Mouse (Mus musculus) stomach, postnatal 0 days (tissue): ENCODE measurements around the gene Git1. TPM values are rescaled to one million over a fixed set of nuclear protein-coding genes. Genes with fewer than 3 reads are reported as not detected.
A peak's percentile ranks its signal among the peaks of the same experiment; 100 is the strongest.

ENCODE experiments used
- ATAC-seq: fragments of 200-750 bp; cut with Nextera tagmentation; 2 replicates; pipeline ENCODE4 v1.8.0; 2017; ENCODE audit not compliant: low FRiP score, low TSS enrichment
- DNase-seq: peaks from one replicate; pipeline ENCODE4 v3.0.0-alpha.2; 2016; ENCODE audit warnings: low spot score
- H3K27ac ChIP-seq: fragments of 300-500 bp; sonication (generic); replicated peaks from 2 replicates; pipeline ENCODE4 v1.5.1; 2014; ENCODE audit warnings: mild to moderate bottlenecking, control low read depth
- H3K27me3 ChIP-seq: fragments of 300-500 bp; sonication (generic); 2 replicates; pipeline ENCODE4 v1.6.1; 2014; ENCODE audit warnings: low read length; ENCODE audit not compliant: control insufficient read depth, insufficient read depth
- H3K36me3 ChIP-seq: fragments of 300-500 bp; sonication (generic); 2 replicates; pipeline ENCODE4 v1.6.1; 2014; ENCODE audit warnings: low read length, mixed read lengths; ENCODE audit not compliant: control insufficient read depth, insufficient read depth
- H3K4me1 ChIP-seq: fragments of 300-500 bp; sonication (generic); replicated peaks from 2 replicates; pipeline ENCODE4 v1.6.1; 2014; ENCODE audit warnings: antibody characterized with exemption; ENCODE audit not compliant: control insufficient read depth, insufficient read depth
- H3K4me2 ChIP-seq: fragments of 300-500 bp; sonication (generic); replicated peaks from 2 replicates; pipeline ENCODE4 v1.6.1; 2014; ENCODE audit warnings: low read depth, mild to moderate bottlenecking, control low read depth, moderate library complexity
- H3K4me3 ChIP-seq: fragments of 300-500 bp; sonication (generic); 2 replicates; pipeline ENCODE4 v1.5.1; 2014; ENCODE audit warnings: low read depth, low read length, control low read depth
- H3K9ac ChIP-seq: fragments of 300-500 bp; sonication (generic); 2 replicates; pipeline ENCODE4 v1.6.1; 2014; ENCODE audit warnings: mild to moderate bottlenecking, low read length, control low read depth, mixed read lengths
- H3K9me3 ChIP-seq: fragments of 300-500 bp; sonication (generic); 2 replicates; pipeline ENCODE4 v1.6.1; 2016; ENCODE audit warnings: low read length; ENCODE audit not compliant: control insufficient read depth
- CTCF ChIP-seq: IDR thresholded peaks from 2 replicates; pipeline ENCODE4 v1.5.1; 2016; ENCODE audit warnings: antibody characterized with exemption, low read depth, mild to moderate bottlenecking, moderate library complexity
- EP300 ChIP-seq: optimal IDR thresholded peaks from 2 replicates; pipeline ENCODE3; 2016; ENCODE audit warnings: antibody characterized with exemption
- WGBS: fragments of 180-500 bp; shearing (Covaris S2); extraction: QIAGEN DNeasy Blood & Tissue Kit; methylation state at CpG from one replicate; pipeline ENCODE4 v1.1.7; 2014; 5-methylcytosine and 5-hydroxymethylcytosine counted together
- polyA plus RNA-seq: library from polyadenylated mRNA; unstranded; fragments of >200 nt; fragmentation: Nextera tagmentation; extraction: Ambion mirVana; gene quantifications from 2 replicates; pipeline ENCODE4 v1.2.1, GENCODE M21; 2015

Gene Git1
- polyA plus RNA-seq, 1 experiment from 2014 or later, result 5.9 TPM

DNA sequence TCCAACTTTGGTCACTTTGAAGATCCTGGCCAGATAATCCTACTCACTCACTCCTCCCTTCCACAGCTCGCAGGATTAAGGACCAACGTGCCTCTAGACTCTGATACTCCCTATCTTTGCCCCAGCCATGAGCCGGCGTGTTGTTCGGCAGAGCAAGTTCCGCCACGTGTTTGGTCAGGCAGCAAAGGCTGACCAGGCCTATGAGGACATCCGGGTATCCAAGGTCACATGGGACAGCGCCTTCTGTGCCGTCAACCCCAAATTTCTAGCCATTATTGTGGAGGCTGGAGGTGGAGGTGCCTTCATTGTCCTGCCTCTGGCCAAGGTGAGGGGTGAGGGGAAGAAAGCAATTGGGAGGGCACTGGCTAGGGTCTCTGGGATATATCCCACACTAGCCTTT is 29.6 kb upstream of the Git1 start:
- no peaks in the 10 kb centered on the region for H3K27me3 ChIP-seq
- H3K9ac ChIP-seq, result no peak overlapping the region

DNA sequence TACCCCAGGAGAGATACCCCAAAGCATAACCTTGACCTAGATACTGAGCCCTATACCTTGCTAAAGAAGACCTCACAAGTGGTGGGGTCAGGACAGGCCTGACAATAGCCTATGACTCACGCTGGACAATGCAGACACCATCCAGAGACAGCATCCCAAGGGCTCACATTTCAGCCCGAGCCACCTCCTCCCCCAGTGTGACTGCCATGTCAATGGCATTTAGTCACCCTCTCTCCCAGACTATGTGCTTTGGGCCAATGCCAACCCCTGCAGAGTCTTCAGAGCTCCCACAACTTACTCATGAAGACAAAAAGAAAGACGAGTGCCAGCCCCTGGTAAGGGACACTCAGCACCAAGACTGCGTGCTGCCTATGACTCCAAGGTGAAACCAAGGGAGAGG is 28.7 kb upstream of the Git1 start:
- H3K9me3 ChIP-seq, result no peaks in the 10 kb centered on the region
- TF ChIP-seq CTCF (no peak), EP300 (no peak)
- WGBS, result 39% methylated on average over 4 of the region's 4 CpGs
- H3K27me3 ChIP-seq, result no peaks in the 10 kb centered on the region
- H3K9ac ChIP-seq, result no peak overlapping the region
- peaks cover 3% of the 10 kb centered on the region; the same call in 1 of the 2 replicates for H3K4me1 ChIP-seq
- H3K4me3 ChIP-seq, result no peak overlapping the region
- H3K36me3 ChIP-seq, result no peaks in the 10 kb centered on the region
- DNase-seq (peak; percentile 41), ATAC-seq (no peak)
- no peak overlapping the region for H3K27ac ChIP-seq
- no peak overlapping the region for H3K4me2 ChIP-seq

More for the DNA sequence above, 29.6 kb upstream of the Git1 start:
- DNase-seq, result no peak
- Histone ChIP-seq H3K9me3 (no peaks in the 10 kb centered on the region), H3K36me3 (no peaks in the 10 kb centered on the region), H3K4me1 (peaks cover 3% of the 10 kb centered on the region; the same call in 1 of the 2 replicates), H3K4me2 (no peak overlapping the region), H3K27ac (no peak overlapping the region), H3K4me3 (no peak overlapping the region)
- ATAC-seq, result no peak
- no peak for TF ChIP-seq CTCF
- no peak for TF ChIP-seq EP300
- 71% methylated on average over 10 of the region's 10 CpGs for WGBS

DNA sequence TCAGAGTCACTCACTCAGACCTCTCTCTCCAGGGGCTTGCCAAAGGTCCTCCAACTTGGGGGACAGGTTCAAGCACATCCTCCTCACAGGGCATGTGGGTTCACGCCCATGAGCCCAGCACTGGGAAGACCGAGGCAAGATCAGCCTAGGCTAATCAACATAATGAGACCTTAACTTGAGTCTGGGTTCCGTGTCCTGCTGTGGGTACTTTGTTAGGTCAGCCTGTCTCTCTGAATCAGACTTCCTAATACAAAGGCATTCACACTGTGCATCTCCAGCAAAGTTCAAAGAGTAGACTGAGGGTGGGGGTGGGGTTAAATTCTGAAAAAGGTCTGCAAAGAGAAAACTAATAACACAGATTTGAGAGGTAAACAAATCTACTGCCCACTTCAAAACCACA is 28.3 kb upstream of the Git1 start:
- no peak for DNase-seq
- Histone ChIP-seq H3K4me2 (no peak overlapping the region), H3K9ac (no peak overlapping the region), H3K9me3 (no peaks in the 10 kb centered on the region), H3K27ac (no peak overlapping the region), H3K27me3 (no peaks in the 10 kb centered on the region), H3K36me3 (no peaks in the 10 kb centered on the region), H3K4me1 (peaks cover 3% of the 10 kb centered on the region; the same call in 1 of the 2 replicates), H3K4me3 (no peak overlapping the region)
- no peak for TF ChIP-seq CTCF
- no peak for TF ChIP-seq EP300
- no peak for ATAC-seq
- 66% methylated on average over 3 of the region's 3 CpGs for WGBS

DNA sequence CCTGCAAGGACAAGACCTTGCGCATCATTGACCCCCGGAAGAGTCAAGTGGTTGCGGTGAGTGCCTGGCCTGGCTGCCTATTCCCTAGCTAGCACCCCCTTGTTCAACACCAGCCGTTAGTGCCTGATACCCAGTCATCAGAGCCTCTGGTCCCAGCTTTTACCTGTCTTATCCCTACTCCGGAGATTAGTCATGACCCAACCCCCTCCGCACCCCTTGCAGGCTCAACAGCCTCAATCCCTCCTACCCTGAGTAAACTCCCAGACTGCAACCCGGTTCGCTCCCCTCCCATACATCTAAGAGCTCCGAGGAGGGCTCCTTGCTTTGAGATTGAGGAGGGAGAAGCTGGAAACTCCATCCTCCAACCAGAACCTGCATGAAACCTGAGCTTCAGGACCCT is 26.8 kb upstream of the Git1 start:
- Histone ChIP-seq H3K27ac (no peak overlapping the region), H3K4me3 (no peak overlapping the region), H3K9ac (0 out of 2 replicates have a peak overlapping the region, but pooled peaks have one; percentile 43), H3K36me3 (peaks cover 1% of the 10 kb centered on the region; the same call in 1 of the 2 replicates), H3K9me3 (no peaks in the 10 kb centered on the region), H3K27me3 (no peaks in the 10 kb centered on the region), H3K4me1 (peaks cover 3% of the 10 kb centered on the region; the same call in 1 of the 2 replicates), H3K4me2 (0 out of 2 replicates have a peak overlapping the region, but pooled peaks have one; percentile 27)
- DNase-seq, result no peak
- ATAC-seq, result no peak
- WGBS, result 37% methylated on average over 9 of the region's 9 CpGs
- TF ChIP-seq CTCF, result no peak
- TF ChIP-seq EP300, result no peak

DNA sequence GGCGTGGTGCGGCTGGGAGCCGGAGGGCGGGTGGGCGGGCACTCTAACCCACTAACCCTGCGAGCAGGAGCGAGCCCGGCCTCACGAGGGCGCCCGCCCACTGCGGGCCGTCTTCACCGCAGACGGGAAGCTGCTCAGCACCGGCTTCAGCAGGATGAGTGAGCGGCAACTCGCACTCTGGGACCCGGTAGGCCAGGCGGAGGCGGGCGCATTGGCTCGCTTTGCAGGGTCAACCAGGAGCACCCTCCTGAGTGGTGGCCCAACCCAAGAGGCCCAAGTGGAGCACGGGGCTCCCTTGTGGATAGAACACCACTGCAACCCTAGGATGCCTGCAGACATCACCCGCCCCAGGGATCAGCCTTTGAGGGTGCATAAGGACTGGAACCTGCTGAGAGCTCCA is 26.2 kb upstream of the Git1 start:
- Histone ChIP-seq H3K9me3 (no peaks in the 10 kb centered on the region), H3K36me3 (peaks cover 3% of the 10 kb centered on the region; the same call in 1 of the 2 replicates), H3K27me3 (no peaks in the 10 kb centered on the region), H3K9ac (0 out of 2 replicates have a peak overlapping the region, but pooled peaks have one; percentile 43), H3K27ac (no peak overlapping the region), H3K4me3 (no peak overlapping the region), H3K4me2 (peak overlapping the region; percentile 27; the same call in 1 of the 2 replicates), H3K4me1 (no peaks in the 10 kb centered on the region)
- peak; percentile 45 for ATAC-seq
- DNase-seq, result peak; percentile 83
- TF ChIP-seq EP300 (no peak), CTCF (peak; percentile 72)
- 4% methylated on average over 25 of the region's 25 CpGs for WGBS

DNA sequence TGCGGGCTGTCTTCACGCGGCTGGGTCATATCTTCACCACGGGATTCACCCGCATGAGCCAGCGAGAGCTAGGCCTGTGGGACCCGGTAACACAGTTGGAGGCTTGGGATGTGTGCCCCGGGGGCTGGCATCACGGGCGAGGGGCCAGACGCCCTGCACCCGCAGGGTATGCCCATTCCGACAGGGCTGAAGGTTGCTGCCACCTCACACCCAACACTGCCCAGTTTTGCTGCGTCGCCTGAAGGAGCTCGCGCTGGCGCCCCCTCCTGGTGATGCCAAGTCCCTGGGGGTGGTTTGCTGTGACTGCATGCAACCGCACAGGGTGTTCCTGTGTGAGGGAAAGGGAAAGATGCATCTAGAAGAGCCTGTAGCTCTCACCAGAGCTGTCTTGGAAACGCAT is 25.6 kb upstream of the Git1 start:
- peak; percentile 46; the same call in 1 of the 2 replicates for ATAC-seq
- H3K4me3 ChIP-seq, result no peak overlapping the region
- H3K36me3 ChIP-seq, result peaks cover 7% of the 10 kb centered on the region
- no peaks in the 10 kb centered on the region for H3K4me1 ChIP-seq
- peak; percentile 86 for TF ChIP-seq CTCF
- TF ChIP-seq EP300, result no peak
- no peaks in the 10 kb centered on the region for H3K27me3 ChIP-seq
- 23% methylated on average over 20 of the region's 20 CpGs for WGBS
- H3K9ac ChIP-seq, result no peak overlapping the region
- DNase-seq, result peak; percentile 86
- no peaks in the 10 kb centered on the region for H3K9me3 ChIP-seq
- H3K4me2 ChIP-seq, result peak overlapping the region; percentile 27; the same call in 1 of the 2 replicates
- no peak overlapping the region for H3K27ac ChIP-seq
